Mouse (Mus musculus): Measurements from ENCODE around the gene Myo18a.

DNA sequence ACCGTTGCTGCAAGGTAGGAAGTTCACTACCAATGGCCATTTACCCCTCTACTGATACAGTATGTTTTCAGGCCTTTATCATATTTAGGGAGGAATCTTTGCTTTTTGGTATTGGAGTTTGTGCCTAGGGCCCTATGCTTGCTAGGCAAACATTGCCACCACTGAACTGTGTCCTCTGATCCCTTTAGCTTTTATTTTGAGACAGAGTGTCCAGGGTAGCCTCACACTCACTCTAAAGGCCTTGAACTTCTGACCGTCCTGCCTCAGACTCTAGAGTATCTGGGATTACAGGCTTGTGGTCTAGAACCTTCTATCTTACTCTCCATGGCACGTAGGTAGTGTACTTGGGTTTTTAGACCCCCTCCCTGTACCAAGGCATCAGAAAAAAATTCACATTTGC lies 137.1 kb downstream of the Myo18a start:
- TF ChIP-seq CTCF (IDR thresholded peaks at IDR 0.05; ENCODE audit: control insufficient read depth, insufficient read depth, insufficient read length) = no peak
- TF ChIP-seq MAX (IDR thresholded peaks at IDR 0.05) = no peak
- no peak for TF ChIP-seq MYOD1 (IDR thresholded peaks at IDR 0.05; ENCODE audit: control insufficient read depth, insufficient read length, low read depth)
- no peak for TF ChIP-seq USF1 (IDR thresholded peaks at IDR 0.05; ENCODE audit: low read depth)
